Mouse (Mus musculus) ovary, adult 18-20 months (tissue): ENCODE results near the gene Brca1.
"Not testable (repeated sequence)": the region's sequence is repeated elsewhere in the genome, so short reads cannot be mapped to it uniquely, and the experiment has no call there.

Source experiments
- DNase-seq: peaks from one replicate; pipeline ENCODE4 v3.0.0; 2022; ENCODE audit warnings: low spot score, mixed read lengths

Brca1 gene

DNA sequence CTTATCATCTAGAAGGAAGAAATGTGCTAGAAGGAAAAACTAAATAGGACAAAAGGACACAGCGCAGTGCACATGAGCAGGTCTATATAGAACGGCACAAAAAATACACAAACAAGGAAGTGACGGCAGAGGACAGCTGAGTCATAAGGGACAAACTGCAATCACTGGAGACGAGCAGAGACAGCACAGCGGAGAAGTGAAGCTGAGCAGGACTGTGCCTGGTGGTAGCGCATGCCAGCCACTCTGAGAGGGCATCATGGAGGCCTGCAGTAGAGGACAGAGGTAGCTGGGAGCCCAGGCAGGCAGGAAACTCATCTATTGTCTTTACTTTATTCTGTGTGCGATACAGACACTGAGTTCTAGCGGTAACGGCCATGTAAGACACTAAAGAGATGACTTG is 8.2 kb downstream of the Brca1 start:
- DNase-seq: no peak

DNA sequence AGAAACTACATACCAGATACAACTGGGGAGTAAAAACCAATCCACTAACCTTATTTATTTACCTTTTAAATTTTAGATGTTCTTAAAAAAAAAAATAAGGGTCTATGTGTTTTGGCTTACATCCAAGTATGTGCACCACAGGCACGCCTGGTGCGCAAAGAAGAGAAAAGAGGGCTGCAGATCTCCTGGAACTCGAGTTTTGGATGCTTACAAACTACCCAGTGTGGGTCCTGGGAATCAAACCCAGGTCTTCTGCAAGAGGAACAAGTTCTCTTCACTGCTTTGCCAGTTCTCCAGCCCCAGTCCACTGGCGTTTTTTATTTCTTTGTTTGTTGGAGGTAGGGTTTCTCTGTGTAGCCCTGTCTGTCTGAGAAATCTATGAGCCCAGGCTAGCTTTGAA is 25.1 kb downstream of the Brca1 start:
- no peak for DNase-seq

DNA sequence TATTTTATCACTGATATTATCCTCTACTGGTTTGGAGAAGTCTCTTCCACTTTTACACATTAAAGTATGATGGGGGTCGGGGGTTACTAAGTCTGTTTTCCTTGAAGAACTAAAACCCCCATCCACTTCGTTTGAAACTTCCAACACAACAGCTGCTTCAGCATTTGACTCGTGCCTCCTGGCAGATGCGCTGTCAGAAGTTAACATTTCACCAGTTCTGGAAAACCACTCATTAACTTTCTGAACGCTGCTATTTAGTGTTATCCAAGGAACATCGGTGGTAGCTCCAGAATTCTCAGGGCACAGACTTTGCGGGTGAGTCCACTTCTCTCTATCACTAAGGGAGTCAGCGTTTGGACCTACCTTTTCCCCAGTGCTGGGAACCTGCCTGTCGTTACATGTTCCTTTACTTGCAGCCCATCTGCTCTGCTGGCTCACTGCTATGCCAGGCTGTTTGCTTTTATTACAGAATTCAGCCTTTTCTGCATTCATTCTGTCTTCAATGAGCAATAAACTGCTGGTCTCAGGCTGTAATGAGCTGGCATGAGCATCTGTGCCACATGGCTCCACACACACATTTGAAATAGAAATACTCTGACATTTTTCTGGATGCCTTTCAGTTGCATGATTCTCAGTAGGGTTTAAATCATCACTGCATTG is 25.7 kb downstream of the Brca1 start:
- DNase-seq: no peak

DNA sequence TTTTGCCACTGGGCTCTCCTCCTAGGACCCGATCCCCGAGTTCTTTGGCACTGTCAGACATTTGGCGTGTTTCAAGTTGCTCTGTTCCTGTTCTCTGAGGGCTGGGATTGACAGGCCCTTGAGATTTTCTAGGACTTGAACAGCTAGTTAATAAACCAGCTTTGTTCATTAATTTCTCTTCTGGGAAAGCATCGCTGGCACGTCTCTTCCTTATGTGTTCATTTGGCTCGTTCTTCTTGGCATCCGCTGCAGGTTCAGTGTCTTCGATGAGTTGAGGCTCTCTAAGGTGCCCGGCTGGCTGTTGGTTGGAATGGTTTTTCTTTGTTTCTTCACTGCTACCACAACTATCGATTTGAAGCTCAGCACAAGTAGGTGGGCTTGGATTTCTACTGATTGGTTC is 26.7 kb downstream of the Brca1 start:
- no peak for DNase-seq

DNA sequence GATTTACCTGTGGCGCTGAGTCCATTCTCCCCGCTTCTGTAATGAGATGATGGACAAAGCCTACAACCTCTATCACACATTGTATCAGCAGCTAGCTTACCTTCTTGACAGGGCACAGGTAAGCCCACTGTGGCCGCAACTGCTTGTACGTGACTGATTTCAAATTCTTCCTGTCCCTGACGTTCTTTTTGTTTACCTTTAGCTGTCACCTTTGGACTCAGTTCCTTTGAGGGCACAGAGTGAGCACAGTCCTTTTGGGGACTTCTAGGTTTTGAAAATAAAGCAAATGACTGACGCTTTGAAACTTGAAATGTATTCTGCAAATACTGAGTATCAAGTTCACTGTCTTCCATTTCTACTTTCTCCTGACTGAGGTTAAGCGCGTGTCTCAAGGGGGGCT is 27.3 kb downstream of the Brca1 start:
- DNase-seq: no peak

DNA sequence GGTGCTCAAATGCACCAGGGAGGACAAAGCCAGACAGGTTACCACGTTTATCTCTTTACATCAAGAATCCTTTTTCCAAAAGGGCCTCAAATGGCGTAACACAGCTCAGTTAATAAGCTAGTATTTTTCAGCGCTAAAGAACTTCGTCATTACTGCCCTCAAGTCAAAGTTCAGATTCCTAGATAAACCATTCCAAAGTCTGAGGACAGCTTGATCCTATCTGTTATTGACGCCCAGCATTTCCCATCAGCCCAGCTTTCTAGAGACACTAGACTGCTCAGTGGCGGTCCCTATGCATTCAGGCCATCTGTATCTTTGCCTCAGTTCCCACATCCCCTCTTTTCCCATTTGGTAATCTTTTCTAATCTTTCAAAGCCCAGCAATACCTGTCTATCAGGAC is 32.4 kb downstream of the Brca1 start:
- DNase-seq: no peak

DNA sequence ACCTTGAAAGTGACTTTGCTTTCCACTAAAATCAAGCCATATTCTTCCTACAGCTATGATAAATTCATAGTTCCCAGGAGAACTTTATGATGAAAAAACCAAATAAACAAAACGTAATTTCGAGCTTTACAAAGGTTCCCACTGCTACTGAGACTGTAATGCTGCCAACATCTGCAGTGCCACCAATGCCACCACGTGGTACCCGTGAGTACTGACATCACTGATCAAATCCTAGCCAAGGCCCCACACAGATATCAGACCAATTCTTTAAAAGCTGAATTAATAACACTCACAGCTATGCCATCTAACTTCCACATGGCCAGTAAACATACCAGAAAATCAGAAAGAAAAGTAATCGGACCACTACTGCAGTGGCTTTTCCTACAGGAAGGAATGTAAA is 32.8 kb downstream of the Brca1 start:
- DNase-seq: no peak

DNA sequence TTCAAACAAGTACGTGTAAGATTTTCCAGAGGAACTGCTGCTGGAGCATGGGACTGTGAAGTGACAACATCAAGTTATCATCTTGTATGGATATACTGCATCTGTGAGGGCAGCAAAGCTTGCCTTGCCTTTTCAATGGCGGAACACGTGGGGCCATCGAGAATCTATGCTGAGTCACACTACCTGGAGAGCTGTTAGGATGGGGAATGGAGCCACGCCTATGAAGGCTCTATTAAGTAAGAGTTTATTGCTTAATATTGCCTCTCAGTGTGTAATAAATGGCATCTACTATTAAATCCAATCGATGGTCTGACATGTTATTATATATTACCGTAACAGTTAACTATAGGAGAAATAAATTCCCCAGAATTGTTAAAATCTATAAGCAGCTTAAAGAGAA is 44.7 kb downstream of the Brca1 start:
- DNase-seq: no peak

DNA sequence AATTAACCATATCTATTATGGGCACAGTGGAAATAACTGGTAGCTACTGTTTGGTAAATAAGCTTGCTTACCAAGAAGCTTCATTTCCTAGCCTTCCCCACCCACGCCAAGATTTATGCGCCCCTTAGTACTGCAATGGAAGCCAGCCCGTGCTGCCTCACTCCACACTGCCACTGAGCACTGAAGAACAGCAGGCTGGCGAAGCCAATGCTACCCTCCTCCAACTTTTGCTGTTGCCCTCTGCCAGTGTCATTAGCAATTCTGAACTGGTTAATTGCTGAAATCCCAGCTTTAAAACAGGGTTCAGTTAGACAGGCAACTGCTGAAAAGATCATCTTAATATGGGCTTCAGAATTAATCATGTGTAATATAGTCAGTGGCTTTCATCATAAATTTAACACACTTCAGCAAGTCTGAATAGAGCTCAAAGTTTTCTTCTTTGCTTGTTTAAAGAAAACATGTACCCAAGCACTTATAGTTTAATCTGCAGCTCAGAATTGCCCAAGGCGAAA is 45.4 kb downstream of the Brca1 start:
- no peak for DNase-seq

DNA sequence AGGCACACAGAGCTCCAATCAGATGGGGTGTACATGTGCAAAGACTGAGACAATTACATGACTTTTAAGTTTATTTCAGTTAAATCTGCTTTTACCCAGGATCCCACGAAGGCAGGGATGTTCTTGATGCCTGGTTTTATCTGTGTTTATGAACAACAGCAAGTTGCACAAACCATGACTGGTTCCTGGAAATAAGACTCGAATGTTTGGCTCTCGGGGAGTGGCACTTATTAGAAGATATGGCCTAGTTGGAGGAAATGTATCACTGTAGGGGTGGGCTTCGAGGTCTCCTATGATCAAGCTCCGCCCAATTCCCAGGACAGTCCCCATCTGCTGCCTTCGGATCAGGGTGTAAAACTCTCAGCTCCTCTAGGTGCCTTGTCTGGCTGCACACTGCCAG is 65.6 kb downstream of the Brca1 start:
- no peak for DNase-seq

DNA sequence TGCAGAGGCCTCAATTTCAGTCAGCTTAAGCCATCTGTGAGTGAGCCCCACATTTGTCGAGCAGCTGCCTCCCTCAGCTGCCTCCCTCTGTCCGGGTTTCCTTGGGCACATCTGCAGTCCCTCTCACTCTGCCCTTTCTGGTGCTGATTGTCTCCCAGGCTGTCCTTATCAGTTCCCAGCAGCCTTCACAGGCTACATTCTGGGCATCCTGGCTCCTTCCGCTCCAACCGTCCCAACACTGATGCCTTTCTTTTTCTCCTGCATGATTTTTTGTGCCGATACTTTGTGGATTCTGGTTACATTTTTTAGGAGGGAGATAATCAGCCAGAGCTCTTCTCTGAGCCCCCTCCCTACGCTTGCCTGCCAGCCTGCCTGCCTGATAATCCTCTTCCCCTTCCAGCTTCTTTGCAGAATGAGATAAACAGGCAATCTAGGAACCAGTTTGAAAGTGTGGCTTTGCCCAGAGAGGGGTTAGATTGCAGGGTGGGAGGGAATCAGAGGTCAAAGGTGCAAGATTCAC is 66.2 kb downstream of the Brca1 start:
- DNase-seq: no peak

DNA sequence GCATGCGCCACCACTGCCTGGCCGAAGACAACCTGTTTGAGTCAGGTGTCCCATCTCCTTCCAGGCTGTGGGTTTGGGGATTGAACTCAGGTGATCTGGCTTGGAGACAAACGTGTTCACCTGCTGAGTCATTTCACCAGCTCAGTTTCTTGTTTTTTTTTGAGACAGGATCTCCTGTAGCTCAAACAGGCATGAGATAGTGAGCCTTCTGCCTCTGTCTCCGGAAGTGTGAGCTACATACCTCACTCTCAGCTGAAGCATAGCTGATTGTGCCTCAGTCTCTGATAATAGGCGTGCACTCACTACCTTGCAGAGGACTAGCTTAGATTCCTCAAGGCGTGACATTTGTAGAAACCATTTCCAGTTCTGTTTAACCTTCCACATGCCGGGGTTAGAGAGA is 66.9 kb downstream of the Brca1 start:
- DNase-seq: no peak

DNA sequence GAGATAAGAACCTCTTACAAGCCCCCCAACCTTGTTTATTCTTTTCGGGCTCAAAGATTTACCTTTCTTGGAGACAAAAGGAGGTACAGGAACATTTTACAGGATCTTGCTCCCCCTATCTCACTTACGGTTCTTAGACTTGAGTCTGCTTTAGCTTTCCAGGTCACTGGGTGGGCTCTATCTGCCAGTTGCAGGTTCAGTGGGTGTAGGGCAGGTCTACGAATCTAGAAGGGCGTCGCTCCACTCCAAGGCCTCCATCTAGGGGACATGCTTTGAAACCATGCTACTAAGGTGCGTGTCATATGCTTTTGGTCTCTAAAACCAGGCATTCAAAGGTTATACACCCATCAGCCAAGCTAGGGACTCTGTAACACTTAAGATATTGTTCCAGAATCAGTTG is 67.5 kb downstream of the Brca1 start:
- DNase-seq: no peak

DNA sequence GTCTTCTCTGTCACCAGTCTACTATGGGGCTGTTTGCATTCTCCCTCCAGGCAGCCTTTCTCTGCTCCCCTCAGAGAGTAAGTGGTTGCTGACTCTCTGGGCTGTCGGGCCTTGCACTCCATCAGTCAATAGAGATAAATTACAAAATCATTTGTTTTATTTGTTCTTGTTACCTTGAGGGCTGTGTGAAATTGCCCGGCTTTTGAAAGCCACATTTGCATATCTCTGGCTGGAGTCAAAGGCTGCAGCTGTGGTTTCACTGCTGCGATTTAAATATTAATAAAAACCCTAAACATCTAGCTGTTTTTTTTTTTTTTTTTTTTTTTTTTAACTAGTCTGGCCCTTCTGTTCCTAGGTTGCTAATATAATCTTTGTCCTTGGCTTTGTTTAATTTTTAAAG is 68.0 kb downstream of the Brca1 start:
- DNase-seq: no peak

DNA sequence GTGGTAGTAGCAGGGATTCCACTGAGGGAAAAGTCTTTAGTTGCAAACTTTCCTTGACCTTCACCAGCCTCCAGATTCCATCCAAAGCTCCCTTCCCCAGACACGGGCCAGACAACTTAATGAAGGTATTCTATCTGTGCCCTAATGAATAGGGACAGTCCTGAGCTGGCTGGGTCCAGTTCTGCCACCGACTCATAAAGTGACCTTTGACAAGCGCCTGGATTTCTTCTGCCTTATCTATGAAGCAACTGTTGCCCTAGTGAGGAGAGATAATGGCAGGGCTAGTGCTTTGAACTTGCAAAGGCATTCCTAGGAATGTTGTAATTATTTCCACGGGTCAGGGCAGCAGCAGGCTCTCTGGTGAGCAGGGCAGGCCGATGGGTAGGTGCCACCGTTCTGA is 70.8 kb downstream of the Brca1 start:
- no peak for DNase-seq

DNA sequence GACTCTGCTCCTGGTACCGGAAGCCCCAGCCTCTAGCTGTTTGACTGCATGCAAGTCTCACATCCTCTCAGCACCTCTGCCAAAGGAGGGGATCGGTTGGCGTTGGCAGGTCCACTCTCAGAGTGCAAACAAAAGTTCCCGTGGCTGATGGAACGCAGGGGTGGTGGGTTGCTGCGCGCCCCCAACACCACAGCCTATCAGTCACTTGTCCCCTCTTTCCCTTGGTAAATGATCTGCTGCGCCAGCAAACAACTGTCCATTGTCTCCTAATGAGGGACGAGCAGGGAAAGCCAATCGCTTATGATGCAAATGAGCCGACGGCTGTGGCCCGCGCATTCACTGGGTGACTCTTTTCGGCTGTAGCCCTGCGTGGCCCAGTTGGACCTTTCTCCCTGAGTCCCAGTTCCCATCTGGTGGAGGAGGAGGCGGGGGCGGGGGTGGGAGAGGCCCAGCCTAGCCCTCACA is 72.6 kb downstream of the Brca1 start:
- no peak for DNase-seq

DNA sequence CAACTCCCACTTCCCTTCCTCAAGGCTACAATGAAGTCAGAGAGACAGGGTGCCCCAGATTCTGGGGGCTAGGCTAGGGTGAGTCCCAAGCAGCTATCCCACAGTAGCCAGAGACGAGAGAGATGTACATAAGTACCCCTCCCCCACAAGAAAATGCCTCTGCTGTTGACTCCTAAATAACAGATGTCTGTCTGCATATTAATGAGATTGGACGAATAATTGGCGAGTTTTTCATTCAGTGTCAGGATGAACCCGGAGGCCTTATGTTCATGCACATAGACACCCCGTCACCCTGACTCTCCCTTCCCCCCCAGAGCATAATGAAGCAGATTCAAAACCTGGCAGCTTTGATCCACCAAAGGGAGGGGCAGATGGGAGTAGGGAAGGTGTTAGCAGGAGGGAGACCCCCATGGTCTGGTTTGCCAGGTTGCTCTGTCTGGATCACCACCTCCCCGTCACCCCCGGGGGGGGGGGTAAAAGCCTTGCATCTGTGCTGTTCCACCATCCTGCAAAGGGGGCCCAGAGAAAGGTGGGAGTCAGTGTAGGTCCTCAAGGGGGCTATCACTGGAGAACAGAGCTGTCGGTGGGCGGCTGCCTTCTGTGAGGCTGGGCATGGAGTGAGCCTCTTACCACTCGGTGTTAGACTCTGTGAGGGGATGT is 74.1 kb downstream of the Brca1 start:
- no peak for DNase-seq

DNA sequence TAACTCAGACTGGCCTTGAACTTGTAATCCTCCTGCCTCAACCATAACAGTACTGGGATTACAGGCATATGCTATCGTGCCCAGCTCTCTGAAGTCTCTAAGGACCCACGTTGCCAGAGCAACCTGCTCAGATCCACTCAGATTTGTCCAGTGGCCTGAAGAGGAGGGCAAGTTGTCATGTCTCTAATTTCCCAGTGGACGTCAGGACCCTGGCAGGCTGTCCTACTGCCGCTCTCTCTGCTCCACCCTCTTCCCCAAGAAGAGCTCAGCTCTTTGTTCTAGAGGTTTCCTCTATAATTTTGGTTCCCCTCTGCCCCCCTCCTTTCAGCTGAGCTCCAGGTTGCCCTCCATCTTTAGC is 74.6 kb downstream of the Brca1 start:
- DNase-seq: no peak

DNA sequence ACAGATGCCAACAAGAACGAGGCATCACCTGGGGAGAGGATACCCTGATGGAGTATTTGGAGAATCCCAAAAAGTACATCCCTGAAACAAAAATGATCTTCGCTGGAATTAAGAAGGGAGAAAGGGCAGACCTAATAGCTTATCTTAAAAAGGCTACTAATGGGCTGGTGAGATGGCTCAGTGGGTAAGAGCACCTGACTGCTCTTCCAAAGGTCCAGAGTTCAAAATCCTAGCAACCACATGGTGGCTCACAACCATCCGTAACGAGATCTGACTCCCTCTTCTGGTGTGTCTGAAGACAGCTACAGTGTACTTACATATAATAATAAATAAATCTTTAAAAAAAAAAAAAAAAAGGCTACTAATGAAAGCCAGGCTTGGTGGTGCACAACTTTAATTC is 75.4 kb downstream of the Brca1 start:
- not testable (repeated sequence) for DNase-seq

DNA sequence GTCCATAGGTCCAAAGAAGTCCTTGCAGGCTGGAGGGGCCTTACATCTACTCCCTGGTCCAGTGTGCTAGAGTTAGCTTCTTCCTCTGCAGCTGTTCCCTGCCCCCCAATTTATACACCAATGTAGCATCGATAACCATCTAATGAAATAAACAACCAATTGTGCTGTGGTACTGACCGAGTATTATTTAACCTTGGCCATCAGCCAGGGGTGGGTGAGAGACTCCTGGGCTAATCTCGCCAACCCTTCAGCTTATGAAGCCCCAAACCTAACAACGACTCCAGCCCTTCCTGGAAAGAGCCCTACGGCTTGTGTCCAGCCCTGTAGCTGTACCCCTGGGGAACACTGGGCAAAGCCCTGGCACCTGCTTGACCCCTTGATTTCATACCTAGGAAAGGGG is 77.5 kb downstream of the Brca1 start:
- no peak for DNase-seq

DNA sequence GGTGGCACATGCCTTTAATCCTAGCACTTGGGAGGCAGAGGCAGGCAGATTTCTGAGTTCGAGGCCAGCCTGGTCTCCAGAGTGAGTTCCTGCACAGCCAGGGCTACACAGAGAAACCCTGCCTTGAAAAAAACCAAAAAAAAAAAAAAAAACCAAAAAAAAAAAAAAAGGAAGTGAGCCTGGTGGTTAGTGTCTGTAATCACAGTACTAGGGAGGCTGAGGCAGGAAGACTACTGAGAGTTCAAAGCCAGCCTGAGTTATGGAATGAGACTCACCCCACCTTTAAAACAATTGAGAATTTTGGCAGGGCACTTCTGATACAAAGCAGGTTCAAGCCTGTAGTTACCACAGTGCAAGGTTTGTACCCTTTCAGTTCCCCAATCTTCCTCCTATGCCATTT is 78.1 kb downstream of the Brca1 start:
- DNase-seq: not testable (repeated sequence)

DNA sequence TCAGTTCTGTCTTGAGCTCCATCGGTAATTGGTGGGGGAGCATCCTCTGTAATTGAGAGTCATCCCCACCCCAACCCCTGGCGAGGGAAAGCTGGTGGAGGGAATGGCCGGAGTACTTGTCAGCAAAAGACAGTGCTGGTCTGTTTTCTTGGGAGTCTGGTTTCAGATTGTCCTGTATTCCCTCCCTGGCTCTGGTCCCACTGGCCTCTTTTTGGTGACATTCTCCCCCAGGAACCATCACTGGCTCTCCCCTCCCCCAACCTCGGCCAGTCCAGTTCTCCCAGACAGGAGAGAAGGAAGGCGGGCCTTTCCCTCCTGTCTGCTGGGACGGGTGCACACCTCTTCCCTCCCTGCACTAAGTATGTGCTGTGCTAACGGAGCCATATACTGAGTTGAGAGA is 79.4 kb downstream of the Brca1 start:
- no peak for DNase-seq

DNA sequence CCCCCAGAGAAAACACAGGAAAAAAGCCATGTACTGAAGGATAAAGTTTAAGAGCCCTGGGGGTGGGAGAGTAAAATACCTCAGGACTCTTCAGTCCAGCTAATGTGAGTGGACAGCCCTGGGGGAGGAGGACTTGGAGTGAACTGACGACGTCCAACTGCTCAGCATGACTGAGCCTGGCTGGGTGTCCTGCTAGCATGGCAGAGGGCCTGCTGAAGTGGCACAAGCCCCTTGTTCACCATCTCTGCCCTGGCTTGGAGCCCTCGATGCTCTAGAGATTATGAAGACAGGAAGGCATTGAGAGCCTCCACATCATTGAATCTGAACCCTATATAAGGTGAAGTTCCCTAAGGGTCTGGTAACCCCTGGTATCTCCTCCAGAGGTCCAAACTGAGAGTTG is 79.8 kb downstream of the Brca1 start:
- DNase-seq: no peak

DNA sequence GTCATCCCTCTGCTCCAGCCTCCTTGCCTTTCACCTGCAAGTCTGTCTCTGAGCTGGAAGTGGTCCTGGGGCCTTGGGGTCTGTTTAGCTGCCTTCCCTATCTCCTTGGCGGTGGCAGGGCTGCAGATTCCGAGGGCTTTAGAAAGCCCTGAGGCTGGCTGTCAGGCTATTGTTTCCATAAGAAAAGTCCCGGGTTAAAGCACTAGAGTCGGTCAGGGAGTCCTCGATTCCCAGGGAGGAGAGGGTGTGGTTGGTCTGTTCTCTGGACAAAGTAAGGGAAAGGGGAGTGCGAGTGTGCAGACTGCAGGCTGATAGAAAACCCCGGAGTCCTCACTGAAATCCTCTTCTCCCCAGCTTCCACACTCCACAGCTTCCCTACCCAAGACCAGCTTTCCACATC is 81.5 kb downstream of the Brca1 start:
- no peak for DNase-seq
